Mouse (Mus musculus): Measurements from ENCODE around the gene Ceacam9. TPM values are rescaled to one million over a fixed set of nuclear protein-coding genes. Genes with fewer than 3 reads are reported as not detected.

Ceacam9 gene
- total RNA-seq, 2 experiments from 2014 or later, result not detected

GRCm38 (mm10) chr7:16738073-16738696 is 16.5 kb downstream of the Ceacam9 start, which contains the start of gene Ap2s1:
Ap2s1 (plus strand) TSS chr7:16738410.
- peak; percentile 98 for ATAC-seq (replicated peaks; ENCODE audit: low FRiP score, poor library complexity, severe bottlenecking)

- no peak for ATAC-seq (replicated peaks; ENCODE audit: low FRiP score, poor library complexity, severe bottlenecking)
Observed at GRCm38 (mm10) chr7:16739056-16739604, 17.4 kb downstream of the Ceacam9 start.

GRCm38 (mm10) chr7:16745373-16745772 is 23.6 kb downstream of the Ceacam9 start:
- no peak for ATAC-seq (replicated peaks; ENCODE audit: low FRiP score, poor library complexity, severe bottlenecking)

GRCm38 (mm10) chr7:16746093-16746492 is 24.4 kb downstream of the Ceacam9 start:
- peak; percentile 70 for ATAC-seq (replicated peaks; ENCODE audit: low FRiP score, poor library complexity, severe bottlenecking)

GRCm38 (mm10) chr7:16747656-16748055 is 25.9 kb downstream of the Ceacam9 start:
- ATAC-seq (replicated peaks; ENCODE audit: low FRiP score, poor library complexity, severe bottlenecking), result no peak

GRCm38 (mm10) chr7:16752016-16752415 is 30.3 kb downstream of the Ceacam9 start:
- no peak for ATAC-seq (replicated peaks; ENCODE audit: low FRiP score, poor library complexity, severe bottlenecking)

GRCm38 (mm10) chr7:16755362-16756017 is 33.8 kb downstream of the Ceacam9 start:
- no peak for ATAC-seq (replicated peaks; ENCODE audit: low FRiP score, poor library complexity, severe bottlenecking)

- no peak for ATAC-seq (replicated peaks; ENCODE audit: low FRiP score, poor library complexity, severe bottlenecking)
Observed at GRCm38 (mm10) chr7:16758872-16759574, 37.3 kb downstream of the Ceacam9 start.

GRCm38 (mm10) chr7:16760292-16760691 is 38.6 kb downstream of the Ceacam9 start:
- no peak for ATAC-seq (replicated peaks; ENCODE audit: low FRiP score, poor library complexity, severe bottlenecking)

GRCm38 (mm10) chr7:16761005-16761481 is 39.3 kb downstream of the Ceacam9 start:
- no peak for ATAC-seq (replicated peaks; ENCODE audit: low FRiP score, poor library complexity, severe bottlenecking)

- no peak for ATAC-seq (replicated peaks; ENCODE audit: low FRiP score, poor library complexity, severe bottlenecking)
Observed at GRCm38 (mm10) chr7:16761630-16762029, 39.9 kb downstream of the Ceacam9 start.

- ATAC-seq (replicated peaks; ENCODE audit: low FRiP score, poor library complexity, severe bottlenecking), result no peak
Observed at GRCm38 (mm10) chr7:16763463-16764218, 41.9 kb downstream of the Ceacam9 start.

GRCm38 (mm10) chr7:16766443-16766842 is 44.7 kb downstream of the Ceacam9 start:
- ATAC-seq (replicated peaks; ENCODE audit: low FRiP score, poor library complexity, severe bottlenecking), result no peak

Other genes starting within 250 kb of the Ceacam9 start
- gene Npas1, start 244.2 kb upstream of the Ceacam9 start, total RNA-seq (2015; ENCODE audit: low replicate concordance), result not detected in 2 replicates
- not detected in 2 replicates for gene Npas1, start 244.2 kb upstream of the Ceacam9 start, total RNA-seq (2017; ENCODE audit: low replicate concordance)
- gene Arhgap35, start 106.9 kb upstream of the Ceacam9 start, total RNA-seq (2015; ENCODE audit: low replicate concordance), result 0.38 and 0.84 TPM in 2 replicates
- gene Arhgap35, start 106.9 kb upstream of the Ceacam9 start, total RNA-seq (2017; ENCODE audit: low replicate concordance), result 0.84 and 1.8 TPM in 2 replicates
- gene Ceacam15, start 46.2 kb upstream of the Ceacam9 start, total RNA-seq (2015; ENCODE audit: low replicate concordance), result not detected in 2 replicates
- 0.56 TPM in 1 of 2 replicates, not detected in the other for gene Ceacam15, start 46.2 kb upstream of the Ceacam9 start, total RNA-seq (2017; ENCODE audit: low replicate concordance)
- 46.5 and 57.5 TPM in 2 replicates for gene Ap2s1, start 16.5 kb downstream of the Ceacam9 start, total RNA-seq (2015; ENCODE audit: low replicate concordance)
- 19.8 and 25.9 TPM in 2 replicates for gene Ap2s1, start 16.5 kb downstream of the Ceacam9 start, total RNA-seq (2017; ENCODE audit: low replicate concordance)
- gene Slc1a5, start 59.4 kb downstream of the Ceacam9 start, total RNA-seq (2015; ENCODE audit: low replicate concordance), result 655 and 701 TPM in 2 replicates
- gene Slc1a5, start 59.4 kb downstream of the Ceacam9 start, total RNA-seq (2017; ENCODE audit: low replicate concordance), result 713 and 810 TPM in 2 replicates
- gene Strn4, start 94.0 kb downstream of the Ceacam9 start, total RNA-seq (2015; ENCODE audit: low replicate concordance), result 21.5 and 22.4 TPM in 2 replicates
- gene Strn4, start 94.0 kb downstream of the Ceacam9 start, total RNA-seq (2017; ENCODE audit: low replicate concordance), result 34.3 and 69.7 TPM in 2 replicates
- gene Fkrp, start 94.8 kb downstream of the Ceacam9 start, total RNA-seq (2015; ENCODE audit: low replicate concordance), result 2.5 and 4.2 TPM in 2 replicates
- gene Fkrp, start 94.8 kb downstream of the Ceacam9 start, total RNA-seq (2017; ENCODE audit: low replicate concordance), result 3.1 and 8.0 TPM in 2 replicates
- 4.6 and 18.8 TPM in 2 replicates for gene Prkd2, start 121.0 kb downstream of the Ceacam9 start, total RNA-seq (2015; ENCODE audit: low replicate concordance)
- gene Prkd2, start 121.0 kb downstream of the Ceacam9 start, total RNA-seq (2017; ENCODE audit: low replicate concordance), result 2.5 and 5.1 TPM in 2 replicates
- not detected in 2 replicates for gene Dact3, start 153.4 kb downstream of the Ceacam9 start, total RNA-seq (2015; ENCODE audit: low replicate concordance)
- gene Dact3, start 153.4 kb downstream of the Ceacam9 start, total RNA-seq (2017; ENCODE audit: low replicate concordance), result not detected in 2 replicates
- gene Gng8, start 169.9 kb downstream of the Ceacam9 start, total RNA-seq (2015; ENCODE audit: low replicate concordance), result not detected in 2 replicates
- gene Gng8, start 169.9 kb downstream of the Ceacam9 start, total RNA-seq (2017; ENCODE audit: low replicate concordance), result not detected in 2 replicates
- 1.3 and 6.7 TPM in 2 replicates for gene Ptgir, start 184.6 kb downstream of the Ceacam9 start, total RNA-seq (2015; ENCODE audit: low replicate concordance)
- gene Ptgir, start 184.6 kb downstream of the Ceacam9 start, total RNA-seq (2017; ENCODE audit: low replicate concordance), result 1.5 and 1.8 TPM in 2 replicates
- gene Calm3, start 202.2 kb downstream of the Ceacam9 start, total RNA-seq (2015; ENCODE audit: low replicate concordance), result 41.1 and 44.1 TPM in 2 replicates
- gene Calm3, start 202.2 kb downstream of the Ceacam9 start, total RNA-seq (2017; ENCODE audit: low replicate concordance), result 157 and 162 TPM in 2 replicates
- not detected in 2 replicates for gene Pnmal2, start 222.8 kb downstream of the Ceacam9 start, total RNA-seq (2015; ENCODE audit: low replicate concordance)
- not detected in 2 replicates for gene Pnmal2, start 222.8 kb downstream of the Ceacam9 start, total RNA-seq (2017; ENCODE audit: low replicate concordance)
- gene Pnmal1, start 237.8 kb downstream of the Ceacam9 start, total RNA-seq (2015; ENCODE audit: low replicate concordance), result not detected in 2 replicates
- not detected in 2 replicates for gene Pnmal1, start 237.8 kb downstream of the Ceacam9 start, total RNA-seq (2017; ENCODE audit: low replicate concordance)

All from erythroblast, adult 5-6 weeks (primary cell).